Mouse (Mus musculus) lung, postnatal 0 days (tissue): ENCODE results near the gene Ppm1l.

Source experiments
- CTCF ChIP-seq: IDR thresholded peaks from 2 replicates; pipeline ENCODE4 v1.5.1; 2016; ENCODE audit warnings: antibody characterized with exemption, mild to moderate bottlenecking
- EP300 ChIP-seq: IDR thresholded peaks from 2 replicates; pipeline ENCODE4 v1.6.1; 2016; ENCODE audit warnings: antibody characterized with exemption, mild to moderate bottlenecking, control low read depth

DNA sequence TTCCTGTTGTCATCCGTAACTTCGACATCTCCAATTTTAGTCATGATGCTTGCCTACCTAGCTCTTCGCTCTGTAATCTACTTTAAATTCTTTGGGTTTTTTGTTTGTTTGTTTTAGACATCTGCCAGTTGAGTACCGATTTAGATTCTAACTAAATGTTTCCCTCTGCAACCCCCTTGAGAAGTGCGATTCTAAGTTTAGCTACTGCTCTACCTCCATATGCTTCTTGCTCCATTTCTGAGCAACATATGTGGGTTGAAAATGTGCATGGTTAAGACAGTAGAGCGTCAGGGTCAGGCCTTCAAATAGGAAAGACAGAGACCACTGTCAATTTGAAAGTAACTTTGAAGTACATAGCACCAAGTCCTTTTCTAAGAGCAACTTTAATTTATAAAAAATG is 142.1 kb downstream of the Ppm1l start:
- TF ChIP-seq CTCF (no peak), EP300 (no peak)
